Mouse (Mus musculus) liver, embryonic 11.5 days (tissue): ENCODE measurements around the gene Speg. TPM values are rescaled to one million over a fixed set of nuclear protein-coding genes. Genes with fewer than 3 reads are reported as not detected.

Experiments
- ATAC-seq: fragments of 200-750 bp; cut with Nextera tagmentation; replicated peaks from 2 replicates; pipeline ENCODE4 v1.8.0; 2017; ENCODE audit warnings: moderate number of reproducible peaks, mild to moderate bottlenecking, moderate TSS enrichment, moderate library complexity; ENCODE audit not compliant: low FRiP score
- DNase-seq: peaks from one replicate; pipeline ENCODE4 v3.0.0-alpha.2; 2017; ENCODE audit warnings: low spot score
- H3K27ac ChIP-seq: fragments of 300-500 bp; sonication (generic); 2 replicates; pipeline ENCODE4 v1.5.1; 2014; ENCODE audit warnings: mild to moderate bottlenecking, low read depth, low read length, control low read depth
- H3K27me3 ChIP-seq: fragments of 300-500 bp; sonication (generic); replicated peaks from 2 replicates; pipeline ENCODE4 v1.6.1; 2014; ENCODE audit warnings: low read length, mixed read lengths; ENCODE audit not compliant: control insufficient read depth, insufficient read depth
- H3K36me3 ChIP-seq: fragments of 300-500 bp; sonication (generic); 2 replicates; pipeline ENCODE4 v1.6.1; 2014; ENCODE audit warnings: mild to moderate bottlenecking, low read length, moderate library complexity, mixed read lengths; ENCODE audit not compliant: control insufficient read depth, insufficient read depth
- H3K4me1 ChIP-seq: fragments of 300-500 bp; sonication (generic); replicated peaks from 2 replicates; pipeline ENCODE4 v1.6.1; 2014; ENCODE audit warnings: low read length, mixed read lengths; ENCODE audit not compliant: control insufficient read depth, insufficient read depth
- H3K4me2 ChIP-seq: fragments of 300-500 bp; sonication (generic); 2 replicates; pipeline ENCODE4 v1.6.1; 2014; ENCODE audit warnings: mild to moderate bottlenecking, control low read depth, moderate library complexity
- H3K4me3 ChIP-seq: fragments of 300-500 bp; sonication (generic); 2 replicates; pipeline ENCODE4 v1.5.1; 2014; ENCODE audit warnings: low read depth, low read length, control low read depth
- H3K9ac ChIP-seq: fragments of 300-500 bp; sonication (generic); 2 replicates; pipeline ENCODE4 v1.6.1; 2014; ENCODE audit warnings: low read depth, low read length, control low read depth
- H3K9me3 ChIP-seq: fragments of 300-500 bp; sonication (generic); 2 replicates; pipeline ENCODE4 v1.6.1; 2016; ENCODE audit warnings: low read length, inconsistent platforms, mixed read lengths; ENCODE audit not compliant: control insufficient read depth
- WGBS: fragments of 180-500 bp; shearing (Covaris S2); extraction: QIAGEN DNeasy Blood & Tissue Kit; methylation state at CpG from one replicate; pipeline ENCODE4 v1.1.7; 2014; 5-methylcytosine and 5-hydroxymethylcytosine counted together
- polyA plus RNA-seq: library from polyadenylated mRNA; unstranded; fragments of >200 nt; fragmentation: Nextera tagmentation; extraction: Ambion mirVana; gene quantifications from 2 replicates; pipeline ENCODE4 v1.2.1, GENCODE M21; 2014

The Speg gene
- polyA plus RNA-seq, 1 experiment from 2014 or later = 32.3 TPM

DNA sequence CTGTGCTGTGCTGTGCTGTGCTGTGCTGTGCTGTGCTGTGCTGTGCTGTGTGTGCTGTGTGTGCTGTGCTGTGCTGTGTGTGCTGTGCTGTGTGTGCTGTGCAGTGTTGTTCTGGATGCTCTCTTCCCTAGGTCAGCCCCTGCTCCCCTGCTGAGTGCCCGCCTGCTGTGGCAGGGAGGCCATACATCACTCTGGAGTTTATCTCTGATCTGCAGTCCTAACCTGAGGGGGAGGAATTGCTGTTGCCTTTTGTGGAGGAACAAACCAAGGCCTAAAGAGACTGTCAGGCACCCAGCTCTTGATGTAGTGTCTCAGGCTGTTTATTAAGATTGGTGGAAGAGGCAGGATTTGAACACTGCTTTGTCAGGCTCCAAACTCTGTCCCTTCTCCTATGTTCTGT is 87.5 kb downstream of the Speg start:
- Histone ChIP-seq H3K4me2 (peak overlapping the region; percentile 7; the same call in 1 of the 2 replicates), H3K36me3 (no peaks in the 10 kb centered on the region), H3K9me3 (no peaks in the 10 kb centered on the region), H3K9ac (no peak overlapping the region), H3K27ac (peak overlapping the region; percentile 68), H3K27me3 (peaks cover 44% of the 10 kb centered on the region), H3K4me1 (peaks cover 43% of the 10 kb centered on the region), H3K4me3 (no peak overlapping the region)
- WGBS = 21% methylated on average over 1 of the region's 1 CpGs
- no peak for DNase-seq
- ATAC-seq = peak; percentile 83

DNA sequence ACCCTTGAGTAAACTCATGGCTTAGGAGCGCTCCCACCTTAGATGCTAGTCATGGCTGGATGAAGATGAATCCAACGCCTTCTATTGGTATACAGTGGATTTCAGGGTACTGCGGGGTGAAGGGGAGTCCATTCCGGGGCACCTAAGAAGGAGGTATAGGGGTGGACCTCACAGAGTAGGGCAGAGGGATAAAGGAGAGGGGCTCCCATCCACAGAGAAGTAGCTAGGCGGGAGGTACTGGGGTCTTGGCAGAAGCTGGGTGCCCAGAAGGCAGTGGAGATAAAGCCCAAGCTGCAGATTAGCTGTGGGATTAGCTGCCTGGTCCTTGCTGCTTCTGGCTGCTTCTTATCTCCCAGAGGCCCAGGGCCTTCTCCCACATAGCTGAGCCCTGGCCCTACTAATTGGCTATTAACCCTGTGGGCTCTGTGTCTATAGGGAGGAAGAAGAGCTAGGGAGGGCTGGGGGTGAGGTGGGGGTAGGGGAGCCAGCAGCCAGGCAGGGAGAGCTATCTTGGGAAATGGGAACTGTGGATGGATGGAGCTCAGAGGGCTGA is 88.6 kb downstream of the Speg start:
- Histone ChIP-seq H3K4me2 (peak overlapping the region; percentile 48), H3K27me3 (peaks cover 39% of the 10 kb centered on the region), H3K27ac (peak overlapping the region; percentile 68), H3K9me3 (no peaks in the 10 kb centered on the region), H3K4me3 (no peak overlapping the region), H3K36me3 (no peaks in the 10 kb centered on the region), H3K4me1 (peaks cover 33% of the 10 kb centered on the region), H3K9ac (no peak overlapping the region)
- 48% methylated on average over 5 of the region's 5 CpGs for WGBS
- ATAC-seq (peak; percentile 89), DNase-seq (no peak)

DNA sequence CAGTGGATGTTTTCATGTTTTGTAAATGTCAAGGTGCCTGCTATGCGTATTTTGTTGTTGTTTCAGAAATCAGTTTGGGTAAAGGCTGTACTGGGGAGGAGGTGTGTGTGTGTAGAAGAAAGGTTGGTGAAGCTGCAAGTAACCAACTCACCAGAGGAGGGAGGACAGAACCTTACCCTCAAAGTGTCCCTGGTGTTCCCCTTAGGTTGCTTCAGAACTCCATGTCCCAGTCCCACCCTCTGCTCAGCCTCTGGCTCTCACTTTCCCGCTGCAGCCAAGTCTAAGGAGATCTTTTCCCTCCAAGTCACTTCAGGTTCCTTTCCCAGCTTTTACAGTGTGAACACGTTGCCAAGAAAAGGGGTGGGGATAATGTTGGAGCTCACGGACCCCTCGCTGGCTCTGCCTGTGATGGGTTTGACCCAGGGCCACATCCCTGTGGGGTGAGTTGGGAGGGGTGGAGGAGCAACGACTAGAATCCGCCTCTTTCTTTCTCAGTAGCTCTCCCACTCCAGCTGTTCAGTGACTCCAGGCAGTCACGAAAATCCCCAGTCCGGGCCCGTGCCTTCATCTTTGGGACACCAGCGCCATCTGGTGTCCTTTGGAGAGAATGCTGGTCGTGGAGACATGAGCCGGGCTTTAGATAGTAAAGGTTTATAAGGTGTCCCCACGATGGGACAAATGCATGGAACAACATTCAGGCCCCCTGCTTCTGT is 92.3 kb downstream of the Speg start:
- Histone ChIP-seq H3K4me1 (peaks cover 26% of the 10 kb centered on the region), H3K9me3 (no peaks in the 10 kb centered on the region), H3K27ac (no peak overlapping the region), H3K4me3 (no peak overlapping the region), H3K27me3 (peaks cover 50% of the 10 kb centered on the region), H3K9ac (no peak overlapping the region), H3K4me2 (peak overlapping the region; percentile 12; the same call in 1 of the 2 replicates), H3K36me3 (no peaks in the 10 kb centered on the region)
- ATAC-seq (peak; percentile 19), DNase-seq (peak; percentile 78)
- 9% methylated on average over 14 of the region's 14 CpGs for WGBS

DNA sequence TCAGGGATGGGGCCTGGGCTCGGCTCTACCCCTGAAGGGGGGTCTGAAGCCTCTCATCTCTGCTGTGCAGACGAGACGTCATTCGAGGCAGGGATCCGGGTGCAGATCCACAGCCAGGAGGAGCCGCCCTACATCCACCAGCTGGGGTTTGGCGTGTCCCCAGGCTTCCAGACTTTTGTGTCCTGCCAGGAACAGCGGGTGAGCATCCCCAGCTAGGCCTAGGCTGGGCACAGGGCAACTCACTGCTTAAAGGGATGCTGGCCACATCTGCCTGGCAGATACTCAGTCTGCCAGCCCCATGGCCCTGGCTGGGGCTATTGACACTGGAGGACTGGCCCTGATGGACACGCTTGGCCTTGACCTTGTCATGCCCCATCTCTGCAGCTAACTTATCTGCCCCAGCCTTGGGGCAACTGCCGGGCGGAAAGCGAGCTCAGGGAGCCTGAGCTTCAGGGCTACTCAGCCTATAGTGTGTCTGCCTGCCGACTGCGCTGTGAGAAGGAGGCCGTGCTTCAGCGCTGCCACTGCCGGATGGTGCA is 94.3 kb downstream of the Speg start:
- H3K4me2 ChIP-seq = no peak overlapping the region
- no peak for ATAC-seq
- H3K27ac ChIP-seq = no peak overlapping the region
- 79% methylated on average over 17 of the region's 17 CpGs for WGBS
- no peak overlapping the region for H3K9ac ChIP-seq
- H3K4me1 ChIP-seq = peaks cover 7% of the 10 kb centered on the region
- H3K9me3 ChIP-seq = no peaks in the 10 kb centered on the region
- H3K36me3 ChIP-seq = no peaks in the 10 kb centered on the region
- peaks cover 53% of the 10 kb centered on the region for H3K27me3 ChIP-seq
- no peak for DNase-seq
- no peak overlapping the region for H3K4me3 ChIP-seq

DNA sequence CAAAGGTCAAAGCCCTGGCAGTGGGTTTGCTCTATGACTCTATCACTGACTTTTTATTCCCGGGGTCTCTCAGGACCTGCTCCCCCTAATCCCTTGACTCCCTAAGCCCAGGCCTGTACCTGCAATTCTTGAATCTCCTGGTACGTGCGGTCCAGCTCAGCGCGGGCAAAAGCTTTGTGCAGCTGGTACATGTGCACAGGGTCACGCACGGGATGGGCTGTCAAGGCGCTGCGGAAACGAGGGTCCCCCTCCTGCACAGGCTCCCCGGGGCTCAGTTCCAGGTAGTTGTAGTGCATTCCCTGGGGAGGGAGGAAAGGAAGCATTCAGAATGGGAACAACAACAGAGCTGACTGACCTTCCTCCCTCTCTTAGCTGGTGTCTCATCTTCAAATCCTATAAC is 101.3 kb downstream of the Speg start:
- H3K9ac ChIP-seq = no peak overlapping the region
- DNase-seq = no peak
- H3K4me1 ChIP-seq = peaks cover 14% of the 10 kb centered on the region
- ATAC-seq = no peak
- no peak overlapping the region for H3K4me2 ChIP-seq
- no peak overlapping the region for H3K27ac ChIP-seq
- H3K27me3 ChIP-seq = peaks cover 49% of the 10 kb centered on the region
- H3K36me3 ChIP-seq = peaks cover 12% of the 10 kb centered on the region
- H3K9me3 ChIP-seq = no peaks in the 10 kb centered on the region
- WGBS = 92% methylated on average over 11 of the region's 11 CpGs
- H3K4me3 ChIP-seq = no peak overlapping the region

DNA sequence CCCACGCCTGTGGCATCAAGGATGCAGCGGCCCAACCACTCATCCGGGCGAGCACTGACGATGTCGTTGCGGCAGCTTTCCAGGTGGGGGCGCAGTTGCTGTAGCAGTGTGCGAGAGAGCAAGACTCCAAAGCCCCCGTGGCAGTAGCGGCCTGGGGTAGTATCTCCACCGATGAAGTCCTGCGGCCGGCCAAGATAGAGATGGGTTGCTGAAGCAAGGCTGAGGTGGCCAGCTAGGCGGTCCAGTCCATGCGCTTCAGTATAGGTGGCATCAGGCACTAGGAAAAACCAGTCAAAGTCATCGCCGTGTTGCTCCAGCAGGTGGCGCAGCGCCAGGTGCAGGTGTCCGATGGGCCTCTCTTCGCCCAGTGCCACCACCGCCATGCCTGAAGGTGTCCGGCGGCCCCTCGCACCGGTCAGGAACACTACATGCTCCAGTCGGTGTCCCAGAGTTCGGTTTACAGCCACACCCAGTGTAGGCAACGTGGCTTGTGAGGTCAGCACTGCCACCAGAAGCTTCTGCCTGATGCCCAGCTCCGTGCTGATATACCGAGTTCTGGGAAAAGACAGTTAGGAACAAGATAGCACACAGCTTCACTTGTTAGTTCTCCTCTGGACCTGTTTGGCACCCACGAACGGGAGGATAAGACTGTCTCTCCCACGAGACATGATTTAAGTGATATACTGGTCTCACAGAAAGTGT is 102.3 kb downstream of the Speg start:
- no peak overlapping the region for H3K27ac ChIP-seq
- WGBS = 10% methylated on average over 35 of the region's 35 CpGs
- ATAC-seq (peak; percentile 21; the same call in 1 of the 2 replicates), DNase-seq (peak; percentile 84)
- peak overlapping the region; percentile 20; the same call in 1 of the 2 replicates for H3K4me3 ChIP-seq
- peak overlapping the region; percentile 95 for H3K4me2 ChIP-seq
- peaks cover 12% of the 10 kb centered on the region for H3K36me3 ChIP-seq
- H3K4me1 ChIP-seq = peaks cover 14% of the 10 kb centered on the region
- H3K9ac ChIP-seq = no peak overlapping the region
- H3K9me3 ChIP-seq = no peaks in the 10 kb centered on the region
- H3K27me3 ChIP-seq = peaks cover 54% of the 10 kb centered on the region

DNA sequence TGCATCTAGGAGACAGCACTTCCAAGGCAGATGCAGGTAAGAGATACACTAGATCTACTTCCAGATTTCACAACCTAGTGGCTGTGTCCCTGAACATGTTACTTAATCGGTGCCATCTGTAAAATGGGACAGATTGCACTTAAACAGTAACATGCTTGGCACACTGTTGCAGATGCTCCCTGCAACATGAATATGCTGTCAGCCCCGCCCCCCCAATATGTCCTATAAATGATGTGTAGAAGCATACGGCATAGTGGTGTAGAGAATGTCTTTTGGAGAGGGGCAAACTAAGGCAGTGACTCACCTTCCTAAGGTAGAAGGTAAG is 102.8 kb downstream of the Speg start:
- 44% methylated on average over 3 of the region's 3 CpGs for WGBS
- Histone ChIP-seq H3K9ac (no peak overlapping the region), H3K27ac (no peak overlapping the region), H3K4me2 (peak overlapping the region; percentile 95), H3K36me3 (peaks cover 12% of the 10 kb centered on the region), H3K4me3 (peak overlapping the region; percentile 78), H3K9me3 (no peaks in the 10 kb centered on the region), H3K27me3 (peaks cover 57% of the 10 kb centered on the region), H3K4me1 (peaks cover 14% of the 10 kb centered on the region)
- ATAC-seq (no peak), DNase-seq (no peak)

DNA sequence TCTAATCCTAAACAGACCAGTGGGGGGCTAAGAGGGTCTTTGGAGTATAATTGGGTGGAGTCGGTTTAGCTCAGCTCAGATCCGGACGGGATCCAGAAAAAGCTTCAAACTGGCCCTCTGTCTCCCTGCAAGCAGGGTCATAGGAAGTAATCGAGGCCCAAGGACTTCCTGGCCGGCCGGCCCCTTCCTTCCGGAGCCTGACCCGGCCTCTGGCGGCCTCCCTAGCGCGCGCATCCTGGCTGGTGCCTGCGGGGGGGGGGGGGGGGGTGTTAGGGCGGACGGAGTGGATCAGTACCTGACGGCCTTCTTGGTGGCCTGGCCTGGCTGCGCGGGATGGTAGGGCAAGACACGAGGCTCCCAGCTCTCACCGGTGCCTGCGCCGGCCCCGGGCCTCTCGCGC is 103.4 kb downstream of the Speg start:
- H3K9ac ChIP-seq = peak overlapping the region; percentile 74
- ATAC-seq (no peak; the same call in none of the 2 replicates), DNase-seq (no peak)
- H3K27me3 ChIP-seq = peaks cover 63% of the 10 kb centered on the region
- H3K27ac ChIP-seq = peak overlapping the region; percentile 53; the same call in 1 of the 2 replicates
- WGBS = under 1% methylated on average over 16 of the region's 25 CpGs
- H3K4me1 ChIP-seq = peaks cover 14% of the 10 kb centered on the region
- H3K9me3 ChIP-seq = no peaks in the 10 kb centered on the region
- peak overlapping the region; percentile 78 for H3K4me3 ChIP-seq
- peaks cover 12% of the 10 kb centered on the region for H3K36me3 ChIP-seq
- H3K4me2 ChIP-seq = peak overlapping the region; percentile 95
